In genomic region chr7:16876006-16876405, GRCm38 (mm10) we compare ENCODE assay signal across 8 mouse cellular contexts. TPM values are rescaled to one million over a fixed set of nuclear protein-coding genes. Genes with fewer than 3 reads are reported as not detected.
DNase-seq lines count a peak whose midpoint lies in the region; ATAC-seq and TF ChIP-seq lines count a peak whose summit lies in the region.

No protein-coding gene starts in this region.

- H3K4me1 ChIP-seq in lung, embryonic 15.5 days, result peaks cover 42% of the 10 kb centered on the region
- H3K4me1 ChIP-seq in limb, embryonic 14.5 days (ENCODE audit: control insufficient read depth, insufficient read depth, low read length), result peaks cover 14% of the 10 kb centered on the region; the same call in 1 of the 2 replicates
- peaks cover 23% of the 10 kb centered on the region for H3K4me1 ChIP-seq in stomach, embryonic 14.5 days (ENCODE audit: control insufficient read depth, insufficient read depth, low read length)

- peak overlapping the region; percentile 74 for H3K9ac ChIP-seq in lung, embryonic 15.5 days
- H3K9ac ChIP-seq in limb, embryonic 14.5 days (ENCODE audit: low read depth, low read length, severe bottlenecking), result peak overlapping the region; percentile 77
- H3K9ac ChIP-seq in stomach, embryonic 14.5 days (replicated peaks; ENCODE audit: low read depth, low read length), result peak overlapping the region; percentile 86

- no peak for TF ChIP-seq POLR2A in limb, embryonic 14.5 days (IDR thresholded peaks at IDR 0.05; ENCODE audit: borderline replicate concordance, extremely low read depth, insufficient read depth, insufficient read length)

- whole genome bisulfite sequencing in lung, embryonic 15.5 days, result 8% methylated on average over 11 of the region's 11 CpGs
- WGBS in limb, embryonic 14.5 days, result 3% methylated on average over 11 of the region's 11 CpGs
- WGBS in stomach, embryonic 14.5 days, result 6% methylated on average over 11 of the region's 11 CpGs

- DNase-seq in cerebellum, adult 11-12 months, result peak; percentile 43
- no peak for DNase-seq in cerebellum, adult 9-10 months
- no peak for DNase-seq in lung, postnatal 4 days
- DNase-seq in limb, embryonic 14.5 days (ENCODE audit: low spot score), result no peak
- no peak for DNase-seq in c-Kit-positive CD71-positive TER-119-positive erythroid progenitor cells, embryonic 14.5 days (ENCODE audit: low spot score)
- no peak for DNase-seq in layer of hippocampus, adult 8-10 months (ENCODE audit: low spot score in 2 of 2)

- ATAC-seq in lung, embryonic 15.5 days (ENCODE audit: borderline replicate concordance, extremely low read depth, low FRiP score, low TSS enrichment), result no peak
- ATAC-seq in limb, embryonic 14.5 days (ENCODE audit: low FRiP score, low read depth), result no peak
- ATAC-seq in stomach, embryonic 14.5 days (ENCODE audit: insufficient number of reproducible peaks, insufficient read depth, low FRiP score, low read depth), result no peak

- no peaks in the 10 kb centered on the region for H3K27me3 ChIP-seq in lung, embryonic 15.5 days
- no peaks in the 10 kb centered on the region for H3K27me3 ChIP-seq in limb, embryonic 14.5 days (ENCODE audit: control insufficient read depth, insufficient read depth, low read length)
- no peaks in the 10 kb centered on the region for H3K27me3 ChIP-seq in stomach, embryonic 14.5 days (ENCODE audit: control insufficient read depth, insufficient read depth, low read length)

- H3K9me3 ChIP-seq in lung, embryonic 15.5 days, result no peaks in the 10 kb centered on the region
- H3K9me3 ChIP-seq in limb, embryonic 14.5 days (ENCODE audit: control insufficient read depth, low read length), result no peaks in the 10 kb centered on the region
- H3K9me3 ChIP-seq in stomach, embryonic 14.5 days (ENCODE audit: control insufficient read depth, low read depth, low read length), result no peaks in the 10 kb centered on the region

- H3K4me2 ChIP-seq in lung, embryonic 15.5 days, result peak overlapping the region; percentile 92
- peak overlapping the region; percentile 80 for H3K4me2 ChIP-seq in limb, embryonic 14.5 days (replicated peaks; ENCODE audit: low read depth, low read length, severe bottlenecking)
- H3K4me2 ChIP-seq in stomach, embryonic 14.5 days (replicated peaks; ENCODE audit: low read depth, low read length), result peak overlapping the region; percentile 77

- H3K27ac ChIP-seq in lung, embryonic 15.5 days, result peak overlapping the region; percentile 73
- peak overlapping the region; percentile 81 for H3K27ac ChIP-seq in limb, embryonic 14.5 days (replicated peaks; ENCODE audit: low read depth, low read length)
- H3K27ac ChIP-seq in stomach, embryonic 14.5 days (ENCODE audit: low read length), result peak overlapping the region; percentile 85

- H3K36me3 ChIP-seq in lung, embryonic 15.5 days, result peaks cover 4% of the 10 kb centered on the region; the same call in 1 of the 2 replicates
- peaks cover 33% of the 10 kb centered on the region for H3K36me3 ChIP-seq in limb, embryonic 14.5 days (ENCODE audit: control insufficient read depth, insufficient read depth, low read length)
- no peaks in the 10 kb centered on the region for H3K36me3 ChIP-seq in stomach, embryonic 14.5 days (ENCODE audit: control insufficient read depth, insufficient read depth, low read length)

- peak overlapping the region; percentile 77 for H3K4me3 ChIP-seq in lung, embryonic 15.5 days
- H3K4me3 ChIP-seq in limb, embryonic 14.5 days (replicated peaks; ENCODE audit: low read length), result peak overlapping the region; percentile 87
- peak overlapping the region; percentile 75 for H3K4me3 ChIP-seq in stomach, embryonic 14.5 days (ENCODE audit: low read depth, low read length)

RNA-seq across cellular contexts. Expression of gene Dact3, which starts 0.9 kb away (rescaled TPM):
- polyA plus RNA-seq in lung, embryonic 15.5 days (2015; fragmentation: Nextera tagmentation; extraction: Ambion mirVana), result 3.5 and 3.7 TPM in 2 replicates
- 64.3 and 89.3 TPM in 2 replicates for polyA plus RNA-seq in limb, embryonic 14.5 days (2012; rRNA removed)
- polyA plus RNA-seq in limb, embryonic 14.5 days (2014; fragmentation: Nextera tagmentation; extraction: Ambion mirVana), result 11.5 and 13.7 TPM in 2 replicates
- polyA plus RNA-seq in stomach, embryonic 14.5 days (2014; fragmentation: Nextera tagmentation; extraction: Ambion mirVana), result 5.5 and 6.1 TPM in 2 replicates
- 100 to 1,000 TPM; 142 to 151 (median 149) TPM for total RNA-seq in layer of hippocampus, adult 8-10 months (2022)

RNA-seq across cellular contexts. Expression of gene Gng8, which starts 15.6 kb away (rescaled TPM):
- 11.2 and 12.0 TPM in 2 replicates for polyA plus RNA-seq in lung, embryonic 15.5 days (2015; fragmentation: Nextera tagmentation; extraction: Ambion mirVana)
- 63.3 and 92.7 TPM in 2 replicates for polyA plus RNA-seq in limb, embryonic 14.5 days (2012; rRNA removed)
- 17.8 and 21.1 TPM in 2 replicates for polyA plus RNA-seq in limb, embryonic 14.5 days (2014; fragmentation: Nextera tagmentation; extraction: Ambion mirVana)
- 12.8 and 12.9 TPM in 2 replicates for polyA plus RNA-seq in stomach, embryonic 14.5 days (2014; fragmentation: Nextera tagmentation; extraction: Ambion mirVana)
- 1 to 10 TPM; 1.3 to 3.4 (median 2.5) TPM for total RNA-seq in layer of hippocampus, adult 8-10 months (2022)

RNA-seq across cellular contexts. Expression of gene Ptgir, which starts 30.3 kb away (rescaled TPM):
- polyA plus RNA-seq in lung, embryonic 15.5 days (2015; fragmentation: Nextera tagmentation; extraction: Ambion mirVana), result 2.0 and 2.4 TPM in 2 replicates
- polyA plus RNA-seq in limb, embryonic 14.5 days (2012; rRNA removed), result 3.6 and 4.1 TPM in 2 replicates
- 2.3 and 2.8 TPM in 2 replicates for polyA plus RNA-seq in limb, embryonic 14.5 days (2014; fragmentation: Nextera tagmentation; extraction: Ambion mirVana)
- 1.5 and 2.0 TPM in 2 replicates for polyA plus RNA-seq in stomach, embryonic 14.5 days (2014; fragmentation: Nextera tagmentation; extraction: Ambion mirVana)
- not detected for total RNA-seq in layer of hippocampus, adult 8-10 months (2022)

RNA-seq across cellular contexts. Expression of gene Prkd2, which starts 33.3 kb away (rescaled TPM):
- 18.9 and 19.7 TPM in 2 replicates for polyA plus RNA-seq in lung, embryonic 15.5 days (2015; fragmentation: Nextera tagmentation; extraction: Ambion mirVana)
- polyA plus RNA-seq in limb, embryonic 14.5 days (2012; rRNA removed), result 35.9 and 48.9 TPM in 2 replicates
- polyA plus RNA-seq in limb, embryonic 14.5 days (2014; fragmentation: Nextera tagmentation; extraction: Ambion mirVana), result 19.2 and 22.1 TPM in 2 replicates
- 14.2 and 14.6 TPM in 2 replicates for polyA plus RNA-seq in stomach, embryonic 14.5 days (2014; fragmentation: Nextera tagmentation; extraction: Ambion mirVana)
- 1 to 10 TPM; 5.6 to 7.8 (median 6.6) TPM for total RNA-seq in layer of hippocampus, adult 8-10 months (2022)

RNA-seq across cellular contexts. Expression of gene Calm3, which starts 47.9 kb away (rescaled TPM):
- polyA plus RNA-seq in lung, embryonic 15.5 days (2015; fragmentation: Nextera tagmentation; extraction: Ambion mirVana), result 101 and 104 TPM in 2 replicates
- 281 and 320 TPM in 2 replicates for polyA plus RNA-seq in limb, embryonic 14.5 days (2012; rRNA removed)
- 156 and 164 TPM in 2 replicates for polyA plus RNA-seq in limb, embryonic 14.5 days (2014; fragmentation: Nextera tagmentation; extraction: Ambion mirVana)
- 148 and 161 TPM in 2 replicates for polyA plus RNA-seq in stomach, embryonic 14.5 days (2014; fragmentation: Nextera tagmentation; extraction: Ambion mirVana)
- 1,000 to 10,000 TPM; 1,722 to 2,104 (median 1,900) TPM for total RNA-seq in layer of hippocampus, adult 8-10 months (2022)
